Comparison of ENCODE assay signal across 8 mouse cellular contexts in genomic region chr13:76018844-76019400, GRCm38 (mm10). TPM values are rescaled to one million over a fixed set of nuclear protein-coding genes. Genes with fewer than 3 reads are reported as not detected.
A peak's percentile ranks its signal among the peaks of the same experiment; 100 is the strongest.
DNase-seq lines count a peak whose midpoint lies in the region; ATAC-seq lines count a peak whose summit lies in the region.

No protein-coding gene starts in this region.

- 0 out of 2 replicates have a peak overlapping the region, but pooled peaks have one; percentile 13 for H3K27ac ChIP-seq in lung, embryonic 16.5 days (ENCODE audit: low read length)
- no peak overlapping the region for H3K27ac ChIP-seq in embryonic facial prominence, embryonic 14.5 days (replicated peaks; ENCODE audit: low read depth, low read length)
- 0 out of 2 replicates have a peak overlapping the region, but pooled peaks have one; percentile 94 for H3K27ac ChIP-seq in hindbrain, embryonic 15.5 days (replicated peaks)
- no peak overlapping the region for H3K27ac ChIP-seq in midbrain, embryonic 12.5 days (replicated peaks)

- peak overlapping the region; percentile 65 for H3K4me2 ChIP-seq in lung, embryonic 16.5 days (ENCODE audit: low read depth, low read length)
- H3K4me2 ChIP-seq in embryonic facial prominence, embryonic 14.5 days (ENCODE audit: low read depth, low read length): peak overlapping the region; percentile 57
- peak overlapping the region; percentile 61 for H3K4me2 ChIP-seq in hindbrain, embryonic 15.5 days
- peak overlapping the region; percentile 69 for H3K4me2 ChIP-seq in midbrain, embryonic 12.5 days (replicated peaks)

- 42% methylated on average over 5 of the region's 5 CpGs for WGBS in lung, embryonic 16.5 days
- 45% methylated on average over 5 of the region's 5 CpGs for WGBS in embryonic facial prominence, embryonic 14.5 days
- 44% methylated on average over 5 of the region's 5 CpGs for WGBS in hindbrain, embryonic 15.5 days
- WGBS in midbrain, embryonic 12.5 days: 46% methylated on average over 5 of the region's 5 CpGs

- ATAC-seq in lung, embryonic 16.5 days (ENCODE audit: low read depth): peak; percentile 30
- ATAC-seq in embryonic facial prominence, embryonic 14.5 days (ENCODE audit: low read depth): peak; percentile 58
- ATAC-seq in hindbrain, embryonic 15.5 days (ENCODE audit: low FRiP score, low read depth): peak; percentile 71
- peak; percentile 64 for ATAC-seq in midbrain, embryonic 12.5 days (ENCODE audit: low FRiP score, low read depth)

- no peak for DNase-seq in lung, postnatal 4 days
- DNase-seq in embryonic facial prominence, embryonic 14.5 days (ENCODE audit: low spot score): no peak
- no peak for DNase-seq in ovary, postnatal 10 days (ENCODE audit: low spot score)
- no peak for DNase-seq in urinary bladder, postnatal 4 days (ENCODE audit: low spot score in 2 of 2)
- no peak for DNase-seq in urinary bladder, postnatal 10 days (ENCODE audit: low spot score)

- H3K4me1 ChIP-seq in lung, embryonic 16.5 days (replicated peaks; ENCODE audit: control insufficient read depth, insufficient read depth, low read length): no peaks in the 10 kb centered on the region
- H3K4me1 ChIP-seq in embryonic facial prominence, embryonic 14.5 days (ENCODE audit: control insufficient read depth, insufficient read depth, low read length): peaks cover 8% of the 10 kb centered on the region; the same call in 1 of the 2 replicates
- H3K4me1 ChIP-seq in hindbrain, embryonic 15.5 days (replicated peaks): peaks cover 14% of the 10 kb centered on the region
- peaks cover 4% of the 10 kb centered on the region for H3K4me1 ChIP-seq in midbrain, embryonic 12.5 days

- peak overlapping the region; percentile 41; the same call in 1 of the 2 replicates for H3K9ac ChIP-seq in lung, embryonic 16.5 days (ENCODE audit: low read length)
- H3K9ac ChIP-seq in embryonic facial prominence, embryonic 14.5 days (ENCODE audit: low read depth, low read length): peak overlapping the region; percentile 2; the same call in 1 of the 2 replicates
- H3K9ac ChIP-seq in hindbrain, embryonic 15.5 days: peak overlapping the region; percentile 19; the same call in 1 of the 2 replicates
- peak overlapping the region; percentile 34; the same call in 1 of the 2 replicates for H3K9ac ChIP-seq in midbrain, embryonic 12.5 days (replicated peaks)

- no peaks in the 10 kb centered on the region for H3K36me3 ChIP-seq in lung, embryonic 16.5 days (ENCODE audit: control insufficient read depth, insufficient read depth, low read length)
- no peaks in the 10 kb centered on the region for H3K36me3 ChIP-seq in embryonic facial prominence, embryonic 14.5 days (ENCODE audit: control insufficient read depth, insufficient read depth, low read length)
- no peaks in the 10 kb centered on the region for H3K36me3 ChIP-seq in hindbrain, embryonic 15.5 days
- H3K36me3 ChIP-seq in midbrain, embryonic 12.5 days: no peaks in the 10 kb centered on the region

- no peaks in the 10 kb centered on the region for H3K27me3 ChIP-seq in lung, embryonic 16.5 days (ENCODE audit: control insufficient read depth, insufficient read depth, low read depth, low read length)
- no peaks in the 10 kb centered on the region for H3K27me3 ChIP-seq in embryonic facial prominence, embryonic 14.5 days (replicated peaks; ENCODE audit: control insufficient read depth, insufficient read depth, low read length)
- no peaks in the 10 kb centered on the region for H3K27me3 ChIP-seq in hindbrain, embryonic 15.5 days
- H3K27me3 ChIP-seq in midbrain, embryonic 12.5 days: no peaks in the 10 kb centered on the region

- no peaks in the 10 kb centered on the region for H3K9me3 ChIP-seq in lung, embryonic 16.5 days (ENCODE audit: control insufficient read depth, low read length)
- no peaks in the 10 kb centered on the region for H3K9me3 ChIP-seq in embryonic facial prominence, embryonic 14.5 days (ENCODE audit: control insufficient read depth, low read length)
- no peaks in the 10 kb centered on the region for H3K9me3 ChIP-seq in hindbrain, embryonic 15.5 days
- H3K9me3 ChIP-seq in midbrain, embryonic 12.5 days: no peaks in the 10 kb centered on the region

- H3K4me3 ChIP-seq in lung, embryonic 16.5 days (ENCODE audit: low read length): peak overlapping the region; percentile 74
- H3K4me3 ChIP-seq in embryonic facial prominence, embryonic 14.5 days (ENCODE audit: low read depth, low read length): peak overlapping the region; percentile 62
- peak overlapping the region; percentile 63 for H3K4me3 ChIP-seq in hindbrain, embryonic 15.5 days
- peak overlapping the region; percentile 75 for H3K4me3 ChIP-seq in midbrain, embryonic 12.5 days

RNA-seq across cellular contexts. Expression of gene Rfesd, which starts 0.4 kb away (rescaled TPM):
- 17.8 and 18.8 TPM in 2 replicates for polyA plus RNA-seq in lung, embryonic 16.5 days (2015; fragmentation: Nextera tagmentation; extraction: Ambion mirVana)
- 16.6 and 19.3 TPM in 2 replicates for polyA plus RNA-seq in embryonic facial prominence, embryonic 14.5 days (2014; fragmentation: Nextera tagmentation; extraction: Ambion mirVana)
- 17.2 and 18.5 TPM in 2 replicates for polyA plus RNA-seq in hindbrain, embryonic 15.5 days (2015; fragmentation: Nextera tagmentation; extraction: Ambion mirVana)
- 20.3 and 20.9 TPM in 2 replicates for polyA plus RNA-seq in midbrain, embryonic 12.5 days (2016; fragmentation: Nextera tagmentation; extraction: Ambion mirVana)

RNA-seq across cellular contexts. Expression of gene Gpr150, which starts 37.9 kb away (rescaled TPM):
- 0.06 TPM in 1 of 2 replicates, not detected in the other for polyA plus RNA-seq in lung, embryonic 16.5 days (2015; fragmentation: Nextera tagmentation; extraction: Ambion mirVana)
- 0.31 and 0.46 TPM in 2 replicates for polyA plus RNA-seq in embryonic facial prominence, embryonic 14.5 days (2014; fragmentation: Nextera tagmentation; extraction: Ambion mirVana)
- 3.3 and 3.4 TPM in 2 replicates for polyA plus RNA-seq in hindbrain, embryonic 15.5 days (2015; fragmentation: Nextera tagmentation; extraction: Ambion mirVana)
- 0.56 and 0.62 TPM in 2 replicates for polyA plus RNA-seq in midbrain, embryonic 12.5 days (2016; fragmentation: Nextera tagmentation; extraction: Ambion mirVana)

RNA-seq across cellular contexts. Expression of gene Spata9, which starts 52.0 kb away (rescaled TPM):
- 0.48 and 0.74 TPM in 2 replicates for polyA plus RNA-seq in lung, embryonic 16.5 days (2015; fragmentation: Nextera tagmentation; extraction: Ambion mirVana)
- 0.72 and 0.93 TPM in 2 replicates for polyA plus RNA-seq in embryonic facial prominence, embryonic 14.5 days (2014; fragmentation: Nextera tagmentation; extraction: Ambion mirVana)
- polyA plus RNA-seq in hindbrain, embryonic 15.5 days (2015; fragmentation: Nextera tagmentation; extraction: Ambion mirVana): 2.2 and 2.6 TPM in 2 replicates
- polyA plus RNA-seq in midbrain, embryonic 12.5 days (2016; fragmentation: Nextera tagmentation; extraction: Ambion mirVana): 0.51 and 1.4 TPM in 2 replicates

Comparison
In these comparisons a context has a peak if more than half of its experiments do, and no peak if none do; other contexts are left out.
1. H3K27ac ChIP-seq: peak in lung, embryonic 16.5 days (single experiment) and hindbrain, embryonic 15.5 days (single experiment); none in embryonic facial prominence, embryonic 14.5 days (single experiment) and midbrain, embryonic 12.5 days (single experiment).
2. Peak in every context shown above with its lines, with median percentiles within 50 percentile points of each other: ATAC-seq, H3K4me2 ChIP-seq, H3K4me3 ChIP-seq and H3K9ac ChIP-seq.